Mouse (Mus musculus): ENCODE data around the gene Ces1g. TPM values are rescaled to one million over a fixed set of nuclear protein-coding genes. Genes with fewer than 3 reads are reported as not detected.

Ces1g gene
- total RNA-seq (2014; rRNA removed) (147 and 240 TPM in 2 replicates), polyA plus RNA-seq (2012; rRNA removed) (90.3 and 127 TPM in 2 replicates)

DNA sequence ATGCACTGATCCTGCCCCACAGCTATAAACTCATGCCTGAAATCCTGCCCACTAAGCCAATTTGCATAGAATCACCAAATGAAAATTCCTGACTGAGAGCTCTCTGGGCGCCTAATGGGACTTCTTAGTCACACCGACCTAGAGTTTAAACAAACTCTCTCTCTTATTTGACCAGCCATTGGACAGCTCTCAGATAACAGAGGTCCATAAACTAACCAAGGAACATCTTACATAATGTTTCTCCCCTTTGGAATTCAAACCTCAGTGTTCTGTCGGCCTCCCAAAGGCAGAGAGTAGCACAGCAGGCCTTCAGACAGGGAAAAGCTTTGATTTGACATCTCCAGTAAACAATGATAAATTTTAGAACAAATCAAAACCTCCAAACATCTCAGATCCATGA, at the start of gene Ces1g:
TSS of gene Ces1g (minus strand) at position 102 of the 400 bp plus-strand sequence.
- Histone ChIP-seq H3K36me3 (ENCODE audit: control insufficient read depth, insufficient read depth, low read length) (peaks cover 8% of the 10 kb centered on the region), H3K27ac (replicated peaks; ENCODE audit: insufficient read depth, low read depth, low read length) (peak within 1 kb of the TSS; percentile 100), H3K9ac (ENCODE audit: low read depth, low read length) (peak within 1 kb of the TSS; percentile 73), H3K79me2 (ENCODE audit: control insufficient read depth, insufficient read depth, low read length) (peaks cover 2% of the 10 kb centered on the region; the same call in 1 of the 2 replicates), H3K27me3 (ENCODE audit: control insufficient read depth, insufficient read depth, low read length) (no peaks in the 10 kb centered on the region), H3K4me3 (ENCODE audit: insufficient read depth, low read depth, low read length) (peak within 1 kb of the TSS; percentile 70), H3K4me1 (ENCODE audit: control insufficient read depth, insufficient read depth, low read length) (peaks cover 25% of the 10 kb centered on the region)
- 0 out of 2 replicates have a peak, but pooled peaks have one; percentile 14 for TF ChIP-seq POLR2A (IDR thresholded peaks at IDR 0.05; ENCODE audit: extremely low read depth, insufficient read depth, low read length)
- TF ChIP-seq CTCF (IDR thresholded peaks at IDR 0.05; ENCODE audit: low read depth, low read length), result 0 out of 2 replicates have a peak, but pooled peaks have one; percentile 0
- DNase-seq (ENCODE audit: extremely low read depth, low read depth, low spot score), result peak; percentile 92
- WGBS, result 16% methylated on average over 3 of the region's 3 CpGs

DNA sequence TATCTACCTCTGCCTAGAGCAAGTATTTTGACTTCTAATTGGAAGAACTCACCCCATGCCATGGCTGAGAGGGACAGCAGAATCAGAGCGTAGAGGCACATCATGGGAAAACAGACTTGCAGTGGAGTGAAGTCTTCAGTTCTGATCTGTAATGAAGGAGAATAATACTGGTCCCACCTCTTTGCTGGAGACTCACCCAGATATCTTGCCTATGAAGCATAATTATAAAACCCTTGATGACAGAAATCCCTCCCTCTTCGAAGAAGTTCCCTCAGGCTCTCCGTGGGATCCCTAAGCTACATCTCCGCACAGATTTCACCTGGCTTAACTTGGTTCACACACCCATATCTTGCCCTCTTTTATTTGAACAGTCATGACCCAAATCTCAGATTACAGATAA, 42.5 kb upstream of the Ces1g start, which contains the start of gene Ces1h:
TSS of gene Ces1h (minus strand) at position 101 of the 400 bp plus-strand sequence.
- TF ChIP-seq CTCF (IDR thresholded peaks at IDR 0.05; ENCODE audit: low read depth, low read length) (no peak), POLR2A (IDR thresholded peaks at IDR 0.05; ENCODE audit: extremely low read depth, insufficient read depth, low read length) (no peak)
- Histone ChIP-seq H3K27me3 (ENCODE audit: control insufficient read depth, insufficient read depth, low read length) (no peaks in the 10 kb centered on the region), H3K79me2 (ENCODE audit: control insufficient read depth, insufficient read depth, low read length) (no peaks in the 10 kb centered on the region), H3K27ac (replicated peaks; ENCODE audit: insufficient read depth, low read depth, low read length) (no peak within 1 kb of the TSS), H3K4me3 (ENCODE audit: insufficient read depth, low read depth, low read length) (no peak within 1 kb of the TSS), H3K9ac (ENCODE audit: low read depth, low read length) (no peak within 1 kb of the TSS), H3K4me1 (ENCODE audit: control insufficient read depth, insufficient read depth, low read length) (no peaks in the 10 kb centered on the region), H3K36me3 (ENCODE audit: control insufficient read depth, insufficient read depth, low read length) (no peaks in the 10 kb centered on the region)
- WGBS, result 85% methylated on average over 4 of the region's 4 CpGs
- DNase-seq (ENCODE audit: extremely low read depth, low read depth, low spot score), result no peak

GRCm38 (mm10) chr8:93369481-93369880, 32.4 kb upstream of the Ces1g start:
- Histone ChIP-seq H3K4me1 (ENCODE audit: control insufficient read depth, insufficient read depth, low read length) (no peaks in the 10 kb centered on the region; the same call in 1 of the 2 replicates), H3K79me2 (ENCODE audit: control insufficient read depth, insufficient read depth, low read length) (no peaks in the 10 kb centered on the region), H3K36me3 (ENCODE audit: control insufficient read depth, insufficient read depth, low read length) (no peaks in the 10 kb centered on the region), H3K27ac (replicated peaks; ENCODE audit: insufficient read depth, low read depth, low read length) (no peak overlapping the region), H3K27me3 (ENCODE audit: control insufficient read depth, insufficient read depth, low read length) (no peaks in the 10 kb centered on the region), H3K4me3 (ENCODE audit: insufficient read depth, low read depth, low read length) (no peak overlapping the region), H3K9ac (ENCODE audit: low read depth, low read length) (no peak overlapping the region)
- DNase-seq (ENCODE audit: extremely low read depth, low read depth, low spot score), result no peak
- TF ChIP-seq POLR2A (IDR thresholded peaks at IDR 0.05; ENCODE audit: extremely low read depth, insufficient read depth, low read length) (no peak), CTCF (IDR thresholded peaks at IDR 0.05; ENCODE audit: low read depth, low read length) (no peak)
- WGBS, result 69% methylated on average over 2 of the region's 2 CpGs

GRCm38 (mm10) chr8:93360113-93360512, 23.0 kb upstream of the Ces1g start:
- Histone ChIP-seq H3K27me3 (ENCODE audit: control insufficient read depth, insufficient read depth, low read length) (no peaks in the 10 kb centered on the region), H3K4me1 (ENCODE audit: control insufficient read depth, insufficient read depth, low read length) (peaks cover 1% of the 10 kb centered on the region; the same call in 1 of the 2 replicates), H3K27ac (replicated peaks; ENCODE audit: insufficient read depth, low read depth, low read length) (no peak overlapping the region), H3K79me2 (ENCODE audit: control insufficient read depth, insufficient read depth, low read length) (no peaks in the 10 kb centered on the region), H3K4me3 (ENCODE audit: insufficient read depth, low read depth, low read length) (no peak overlapping the region), H3K36me3 (ENCODE audit: control insufficient read depth, insufficient read depth, low read length) (no peaks in the 10 kb centered on the region), H3K9ac (ENCODE audit: low read depth, low read length) (no peak overlapping the region)
- DNase-seq (ENCODE audit: extremely low read depth, low read depth, low spot score), result no peak
- TF ChIP-seq CTCF (IDR thresholded peaks at IDR 0.05; ENCODE audit: low read depth, low read length), result no peak
- no peak for TF ChIP-seq POLR2A (IDR thresholded peaks at IDR 0.05; ENCODE audit: extremely low read depth, insufficient read depth, low read length)

GRCm38 (mm10) chr8:93339531-93339930, 2.4 kb upstream of the Ces1g start:
- WGBS, result 88% methylated on average over 2 of the region's 2 CpGs
- peaks cover 11% of the 10 kb centered on the region; the same call in 1 of the 2 replicates for H3K4me1 ChIP-seq (ENCODE audit: control insufficient read depth, insufficient read depth, low read length)
- H3K79me2 ChIP-seq (ENCODE audit: control insufficient read depth, insufficient read depth, low read length), result peaks cover 2% of the 10 kb centered on the region; the same call in 1 of the 2 replicates
- no peak overlapping the region for H3K9ac ChIP-seq (ENCODE audit: low read depth, low read length)
- DNase-seq (ENCODE audit: extremely low read depth, low read depth, low spot score), result no peak
- no peak overlapping the region for H3K27ac ChIP-seq (replicated peaks; ENCODE audit: insufficient read depth, low read depth, low read length)
- no peaks in the 10 kb centered on the region for H3K27me3 ChIP-seq (ENCODE audit: control insufficient read depth, insufficient read depth, low read length)
- TF ChIP-seq CTCF (IDR thresholded peaks at IDR 0.05; ENCODE audit: low read depth, low read length) (no peak), POLR2A (IDR thresholded peaks at IDR 0.05; ENCODE audit: extremely low read depth, insufficient read depth, low read length) (no peak)
- 0 out of 2 replicates have a peak, but pooled peaks cover under 1% of the 10 kb centered on the region for H3K36me3 ChIP-seq (ENCODE audit: control insufficient read depth, insufficient read depth, low read length)
- H3K4me3 ChIP-seq (ENCODE audit: insufficient read depth, low read depth, low read length), result no peak overlapping the region

- Histone ChIP-seq H3K27ac (replicated peaks; ENCODE audit: insufficient read depth, low read depth, low read length) (peak overlapping the region; percentile 99), H3K27me3 (ENCODE audit: control insufficient read depth, insufficient read depth, low read length) (no peaks in the 10 kb centered on the region), H3K4me3 (ENCODE audit: insufficient read depth, low read depth, low read length) (no peak overlapping the region), H3K36me3 (ENCODE audit: control insufficient read depth, insufficient read depth, low read length) (peaks cover 26% of the 10 kb centered on the region), H3K79me2 (ENCODE audit: control insufficient read depth, insufficient read depth, low read length) (peaks cover 2% of the 10 kb centered on the region; the same call in 1 of the 2 replicates), H3K9ac (ENCODE audit: low read depth, low read length) (no peak overlapping the region), H3K4me1 (ENCODE audit: control insufficient read depth, insufficient read depth, low read length) (peaks cover 41% of the 10 kb centered on the region)
- DNase-seq (ENCODE audit: extremely low read depth, low read depth, low spot score), result peak; percentile 100
- WGBS, result 43% methylated on average over 1 of the region's 1 CpGs
- TF ChIP-seq CTCF (IDR thresholded peaks at IDR 0.05; ENCODE audit: low read depth, low read length) (no peak), POLR2A (IDR thresholded peaks at IDR 0.05; ENCODE audit: extremely low read depth, insufficient read depth, low read length) (no peak)
These were observed 4.4 kb downstream of the Ces1g start for GRCm38 (mm10) chr8:93332703-93333102.
